Comparison of ENCODE assay signal across 9 mouse cellular contexts in genomic region chr2:25364761-25365090, GRCm38 (mm10). TPM values are rescaled to one million over a fixed set of nuclear protein-coding genes. Genes with fewer than 3 reads are reported as not detected.
DNase-seq lines count a peak whose midpoint lies in the region; ATAC-seq and TF ChIP-seq lines count a peak whose summit lies in the region.
"Had no signal": no experiment of that assay in that cellular context is flagged by ENCODE, and none has a peak within 500 bp of the region (broad histone marks: within the 10 kb centered on the region; RNA-seq: fewer than 3 reads in every experiment).

No protein-coding gene starts in this region.

- intact Hi-C loops in heart, postnatal 10 days (cut with DNase I), result loop anchor here (5.0 kb wide), 1 partner anchor 38 kb away; no protein-coding TSS in a partner anchor
- intact Hi-C loops in gastrocnemius, postnatal 36 days (cut with DNase I), result no loop called here

- no peak for TF ChIP-seq POLR2A in MEL (IDR thresholded peaks at IDR 0.05; ENCODE audit: control insufficient read depth in 1 of 2, insufficient read depth in 1 of 2, low read depth in 1 of 2, low read length in 2 of 2, poor library complexity in 1 of 2)

- no peak for ATAC-seq in heart, embryonic 13.5 days (ENCODE audit: extremely low read depth, insufficient number of reproducible peaks, low FRiP score, low TSS enrichment)

- H3K9me3 ChIP-seq in heart, embryonic 13.5 days, result no peaks in the 10 kb centered on the region
- no peaks in the 10 kb centered on the region for H3K9me3 ChIP-seq in MEL (replicated peaks; ENCODE audit: insufficient read depth, low read length)
- no peaks in the 10 kb centered on the region for H3K9me3 ChIP-seq in hindbrain, embryonic 10.5 days
- H3K9me3 ChIP-seq in midbrain, embryonic 10.5 days (replicated peaks), result no peaks in the 10 kb centered on the region

- 0 out of 2 replicates have a peak, but pooled peaks cover 3% of the 10 kb centered on the region for H3K36me3 ChIP-seq in heart, embryonic 13.5 days
- peaks cover 0 to 3% of the 10 kb centered on the region in 2 experiments; a peak in 2 of 4 replicates for H3K36me3 ChIP-seq in MEL (ENCODE audit: control insufficient read depth in 1 of 2, insufficient read depth in 2 of 2, low read length in 2 of 2)
- no peaks in the 10 kb centered on the region for H3K36me3 ChIP-seq in hindbrain, embryonic 10.5 days
- no peaks in the 10 kb centered on the region for H3K36me3 ChIP-seq in midbrain, embryonic 10.5 days

- H3K4me1 ChIP-seq in heart, embryonic 13.5 days, result peaks cover 10% of the 10 kb centered on the region
- peaks cover 3 to 11% of the 10 kb centered on the region in 2 experiments; a peak in 3 of 4 replicates for H3K4me1 ChIP-seq in MEL (ENCODE audit: control insufficient read depth in 1 of 2, insufficient read depth in 2 of 2, low read length in 2 of 2)
- peaks cover 12% of the 10 kb centered on the region for H3K4me1 ChIP-seq in hindbrain, embryonic 10.5 days (replicated peaks)
- peaks cover 14% of the 10 kb centered on the region for H3K4me1 ChIP-seq in midbrain, embryonic 10.5 days

- H3K9ac ChIP-seq in heart, embryonic 13.5 days, result peak overlapping the region; percentile 87
- peak overlapping the region; percentile 68 for H3K9ac ChIP-seq in MEL (ENCODE audit: control insufficient read depth, low read depth, low read length, poor library complexity, severe bottlenecking)

- no peak for TF ChIP-seq EP300 in MEL (IDR thresholded peaks at IDR 0.05; ENCODE audit: low read depth in 1 of 2, low read length in 2 of 2)

- 32% methylated on average over 9 of the region's 9 CpGs for WGBS in heart, embryonic 13.5 days
- WGBS in hindbrain, embryonic 10.5 days, result 25% methylated on average over 9 of the region's 9 CpGs
- WGBS in midbrain, embryonic 10.5 days, result 28% methylated on average over 9 of the region's 9 CpGs

- H3K4me3 ChIP-seq in heart, embryonic 13.5 days, result peak overlapping the region; percentile 71
- H3K4me3 ChIP-seq in MEL (ENCODE audit: control insufficient read depth in 1 of 2, insufficient read depth in 1 of 2, low read depth in 2 of 2, low read length in 2 of 2), result peak overlapping the region; percentile 76 to 91
- peak overlapping the region; percentile 66 for H3K4me3 ChIP-seq in hindbrain, embryonic 10.5 days
- H3K4me3 ChIP-seq in midbrain, embryonic 10.5 days, result peak overlapping the region; percentile 70

- DNase-seq in heart, postnatal 10 days, result no peak
- no peak for DNase-seq in MEL (ENCODE audit: low read depth, low spot score)
- DNase-seq in hindbrain, embryonic 10.5 days (ENCODE audit: low spot score), result no peak
- no peak for DNase-seq in midbrain, embryonic 10.5 days (ENCODE audit: low spot score)
- no peak for DNase-seq in adrenal gland, adult 18-20 months (ENCODE audit: low spot score in 2 of 2)
- DNase-seq in gastrocnemius, postnatal 36 days, result no peak
- DNase-seq in retina, embryonic 14.5 days (ENCODE audit: low spot score), result no peak

- H3K27me3 ChIP-seq in heart, embryonic 13.5 days (replicated peaks), result peaks cover 48% of the 10 kb centered on the region
- no peaks in the 10 kb centered on the region for H3K27me3 ChIP-seq in MEL (ENCODE audit: control insufficient read depth in 1 of 2, insufficient read depth in 2 of 2, low read length in 2 of 2)
- peaks cover 53% of the 10 kb centered on the region for H3K27me3 ChIP-seq in hindbrain, embryonic 10.5 days (ENCODE audit: insufficient read depth, poor library complexity, severe bottlenecking)
- peaks cover 50% of the 10 kb centered on the region for H3K27me3 ChIP-seq in midbrain, embryonic 10.5 days (ENCODE audit: low read depth, poor library complexity, severe bottlenecking)

- no peak for TF ChIP-seq RAD21 in MEL (IDR thresholded peaks at IDR 0.05; ENCODE audit: low read depth, low read length)

- no peaks in the 10 kb centered on the region for H3K79me2 ChIP-seq in MEL (ENCODE audit: control insufficient read depth, insufficient read depth, low read length, poor library complexity)

- H3K27ac ChIP-seq in heart, embryonic 13.5 days (replicated peaks), result no peak overlapping the region
- no peak overlapping the region for H3K27ac ChIP-seq in MEL (ENCODE audit: control insufficient read depth, low read depth, low read length)
- no peak overlapping the region for H3K27ac ChIP-seq in hindbrain, embryonic 10.5 days
- peak overlapping the region; percentile 76; the same call in 1 of the 2 replicates for H3K27ac ChIP-seq in midbrain, embryonic 10.5 days (replicated peaks)

- H3K4me2 ChIP-seq in heart, embryonic 13.5 days, result peak overlapping the region; percentile 96

- TF ChIP-seq CTCF in MEL (IDR thresholded peaks at IDR 0.05 in 2 of 3, conservative IDR thresholded peaks at IDR 0.05 in 1 of 3; ENCODE audit: control insufficient read depth in 1 of 3, insufficient read depth in 1 of 3, low read depth in 2 of 3, low read length in 3 of 3, poor library complexity in 1 of 3, severe bottlenecking in 1 of 3), result no peak

TF ChIP-seq in MEL, 35 proteins besides CTCF, POLR2A, EP300 and RAD21 (continues in another document):
- no peak for TF ChIP-seq E2F4 (IDR thresholded peaks at IDR 0.05; ENCODE audit: borderline replicate concordance, low read depth, low read length)
- TF ChIP-seq TCF12 (IDR thresholded peaks at IDR 0.05; ENCODE audit: low read depth, low read length), result no peak
- no peak for TF ChIP-seq MYB (IDR thresholded peaks at IDR 0.05; ENCODE audit: low read depth, low read length)
- no peak for TF ChIP-seq HCFC1 (IDR thresholded peaks at IDR 0.05; ENCODE audit: low read depth, low read length)
- no peak for TF ChIP-seq CHD2 (IDR thresholded peaks at IDR 0.05; ENCODE audit: low read length)
- no peak for TF ChIP-seq JUND (IDR thresholded peaks at IDR 0.05; ENCODE audit: low read depth, low read length)
- no peak for TF ChIP-seq BHLHE40 (IDR thresholded peaks at IDR 0.05; ENCODE audit: borderline replicate concordance, low read depth, low read length)
- no peak for TF ChIP-seq MAFK (IDR thresholded peaks at IDR 0.05; ENCODE audit: borderline replicate concordance, low read depth, low read length)
- TF ChIP-seq GABPA (IDR thresholded peaks at IDR 0.05; ENCODE audit: low read depth, low read length), result no peak
- no peak for TF ChIP-seq MXI1 (IDR thresholded peaks at IDR 0.05; ENCODE audit: low read depth, low read length)
- no peak for TF ChIP-seq RCOR1 (IDR thresholded peaks at IDR 0.05; ENCODE audit: low read depth, low read length)

RNA-seq across cellular contexts. Expression of gene Uap1l1, which starts 0.8 kb away (rescaled TPM):
- 14.9 and 17.0 TPM in 2 replicates for polyA plus RNA-seq in heart, embryonic 13.5 days (2015; fragmentation: Nextera tagmentation; extraction: Ambion mirVana)
- total RNA-seq in heart, postnatal 10 days (2021), result 1 to 10 TPM; 7.1 to 9.4 TPM
- total RNA-seq in MEL (2012; rRNA removed), result 3.6 and 4.7 TPM in 2 replicates
- polyA plus RNA-seq in MEL (2012; ENCODE audit: insufficient read depth in 1 of 2, insufficient read length in 2 of 2, low read depth in 1 of 2, low replicate concordance in 2 of 2, missing spikeins in 1 of 2), result 10 to 100 TPM in 1 of 2 experiments, not detected in 1; 12.6 TPM
- polyA plus RNA-seq in hindbrain, embryonic 10.5 days (2016; fragmentation: Nextera tagmentation; extraction: Ambion mirVana), result 7.4 and 10.1 TPM in 2 replicates
- polyA plus RNA-seq in midbrain, embryonic 10.5 days (2016; fragmentation: Nextera tagmentation; extraction: Ambion mirVana), result 6.0 and 8.4 TPM in 2 replicates
- 10 to 100 TPM; 18.8 to 20.9 TPM for total RNA-seq in adrenal gland, adult 18-20 months (2021)
- total RNA-seq in gastrocnemius, postnatal 36 days (2021), result 1 to 10 TPM; 2.2 to 3.4 TPM

RNA-seq across cellular contexts. Expression of gene Sapcd2, which starts 7.4 kb away (rescaled TPM):
- 16.5 and 18.1 TPM in 2 replicates for polyA plus RNA-seq in heart, embryonic 13.5 days (2015; fragmentation: Nextera tagmentation; extraction: Ambion mirVana)
- total RNA-seq in heart, postnatal 10 days (2021), result 1 to 10 TPM; 2.8 to 4.7 TPM
- total RNA-seq in MEL (2012; rRNA removed), result 39.7 and 51.9 TPM in 2 replicates
- polyA plus RNA-seq in MEL (2012; ENCODE audit: insufficient read depth in 1 of 2, insufficient read length in 2 of 2, low read depth in 1 of 2, low replicate concordance in 2 of 2, missing spikeins in 1 of 2), result 10 to 100 TPM in 1 of 2 experiments, not detected in 1; 58.2 TPM
- 71.6 and 75.1 TPM in 2 replicates for polyA plus RNA-seq in hindbrain, embryonic 10.5 days (2016; fragmentation: Nextera tagmentation; extraction: Ambion mirVana)
- polyA plus RNA-seq in midbrain, embryonic 10.5 days (2016; fragmentation: Nextera tagmentation; extraction: Ambion mirVana), result 73.4 and 86.4 TPM in 2 replicates
- total RNA-seq in adrenal gland, adult 18-20 months (2021), result not detected
- total RNA-seq in gastrocnemius, postnatal 36 days (2021), result under 1 TPM; 0.10 to 0.26 TPM
- total RNA-seq: neutrophil, adult 5-6 weeks had no signal

RNA-seq across cellular contexts. Expression of gene Dpp7, which starts 8.6 kb away (rescaled TPM):
- 13.6 and 14.4 TPM in 2 replicates for polyA plus RNA-seq in heart, embryonic 13.5 days (2015; fragmentation: Nextera tagmentation; extraction: Ambion mirVana)
- 1 to 10 TPM; 3.6 to 3.8 TPM for total RNA-seq in heart, postnatal 10 days (2021)
- total RNA-seq in MEL (2012; rRNA removed), result 24.0 and 25.9 TPM in 2 replicates
- 10 to 100 TPM in 1 of 2 experiments, not detected in 1; 24.6 TPM for polyA plus RNA-seq in MEL (2012; ENCODE audit: insufficient read depth in 1 of 2, insufficient read length in 2 of 2, low read depth in 1 of 2, low replicate concordance in 2 of 2, missing spikeins in 1 of 2)
- 21.1 and 21.8 TPM in 2 replicates for polyA plus RNA-seq in hindbrain, embryonic 10.5 days (2016; fragmentation: Nextera tagmentation; extraction: Ambion mirVana)
- polyA plus RNA-seq in midbrain, embryonic 10.5 days (2016; fragmentation: Nextera tagmentation; extraction: Ambion mirVana), result 16.2 and 20.2 TPM in 2 replicates
- 10 to 100 TPM; 32.3 to 42.0 TPM for total RNA-seq in adrenal gland, adult 18-20 months (2021)
- 10 to 100 TPM in 1 of 2 experiments, 1 to 10 TPM in 1; 8.7 to 11.9 TPM for total RNA-seq in gastrocnemius, postnatal 36 days (2021)

RNA-seq across cellular contexts. Expression of gene Entpd2, which starts 30.9 kb away (rescaled TPM):
- 0.51 and 0.68 TPM in 2 replicates for polyA plus RNA-seq in heart, embryonic 13.5 days (2015; fragmentation: Nextera tagmentation; extraction: Ambion mirVana)
- total RNA-seq in heart, postnatal 10 days (2021), result 10 to 100 TPM; 14.9 to 17.2 TPM
- not detected in 2 replicates for total RNA-seq in MEL (2012; rRNA removed)
- polyA plus RNA-seq in MEL (2012; ENCODE audit: insufficient read depth in 1 of 2, insufficient read length in 2 of 2, low read depth in 1 of 2, low replicate concordance in 2 of 2, missing spikeins in 1 of 2), result not detected
- polyA plus RNA-seq in hindbrain, embryonic 10.5 days (2016; fragmentation: Nextera tagmentation; extraction: Ambion mirVana), result 0.31 TPM in 1 of 2 replicates, not detected in the other
- 0.26 TPM in 1 of 2 replicates, not detected in the other for polyA plus RNA-seq in midbrain, embryonic 10.5 days (2016; fragmentation: Nextera tagmentation; extraction: Ambion mirVana)
- total RNA-seq in adrenal gland, adult 18-20 months (2021), result 1 to 10 TPM; 3.2 to 8.3 TPM
- 1 to 10 TPM; 7.2 to 9.5 TPM for total RNA-seq in gastrocnemius, postnatal 36 days (2021)
- total RNA-seq: neutrophil, adult 5-6 weeks had no signal

RNA-seq across cellular contexts. Expression of gene Man1b1, which starts 32.6 kb away (rescaled TPM):
- 28.4 and 31.3 TPM in 2 replicates for polyA plus RNA-seq in heart, embryonic 13.5 days (2015; fragmentation: Nextera tagmentation; extraction: Ambion mirVana)
- total RNA-seq in heart, postnatal 10 days (2021), result 10 to 100 TPM; 28.2 TPM
- total RNA-seq in MEL (2012; rRNA removed), result 37.7 and 49.6 TPM in 2 replicates
- 10 to 100 TPM in 1 of 2 experiments, not detected in 1; 50.1 TPM for polyA plus RNA-seq in MEL (2012; ENCODE audit: insufficient read depth in 1 of 2, insufficient read length in 2 of 2, low read depth in 1 of 2, low replicate concordance in 2 of 2, missing spikeins in 1 of 2)
- polyA plus RNA-seq in hindbrain, embryonic 10.5 days (2016; fragmentation: Nextera tagmentation; extraction: Ambion mirVana), result 57.4 and 58.7 TPM in 2 replicates
- 55.6 and 62.8 TPM in 2 replicates for polyA plus RNA-seq in midbrain, embryonic 10.5 days (2016; fragmentation: Nextera tagmentation; extraction: Ambion mirVana)
- 10 to 100 TPM; 59.0 to 63.2 TPM for total RNA-seq in adrenal gland, adult 18-20 months (2021)
- 10 to 100 TPM; 11.9 to 15.0 TPM for total RNA-seq in gastrocnemius, postnatal 36 days (2021)
